Mouse (Mus musculus) heart, adult 8-10 months (tissue): ENCODE data around the gene Bcas3. TPM values are rescaled to one million over a fixed set of nuclear protein-coding genes. Genes with fewer than 3 reads are reported as not detected.
A peak's percentile ranks its signal among the peaks of the same experiment; 100 is the strongest.

Experiments used
- DNase-seq: peaks from one replicate; pipeline ENCODE4 v3.0.0; 2022; ENCODE audit warnings: low spot score
- total RNA-seq, 4 experiments: library from RNA; stranded (reverse); gene quantifications; 2 replicates each; pipeline ENCODE4 v1.2.4; 2022

Bcas3 gene
- total RNA-seq, 4 experiments from 2014 or later, result 35.3 to 44.4 (median 42.9) TPM

GRCm38 (mm10) chr11:85615421-85615820 lies 262.5 kb downstream of the Bcas3 start:
- peak; percentile 86 for DNase-seq

GRCm38 (mm10) chr11:85621486-85621885 lies 268.5 kb downstream of the Bcas3 start:
- no peak for DNase-seq

GRCm38 (mm10) chr11:85621994-85622393 lies 269.0 kb downstream of the Bcas3 start:
- DNase-seq, result no peak

GRCm38 (mm10) chr11:85625206-85625605 lies 272.2 kb downstream of the Bcas3 start:
- no peak for DNase-seq

- DNase-seq, result no peak
Observed at GRCm38 (mm10) chr11:85626846-85627245, 273.9 kb downstream of the Bcas3 start.

GRCm38 (mm10) chr11:85627405-85627804 lies 274.4 kb downstream of the Bcas3 start:
- DNase-seq, result no peak

GRCm38 (mm10) chr11:85628303-85629063 lies 275.5 kb downstream of the Bcas3 start:
- no peak for DNase-seq

GRCm38 (mm10) chr11:85632568-85632981 lies 279.6 kb downstream of the Bcas3 start:
- no peak for DNase-seq

GRCm38 (mm10) chr11:85638696-85639495 lies 285.9 kb downstream of the Bcas3 start:
- DNase-seq, result no peak

- no peak for DNase-seq
Observed at GRCm38 (mm10) chr11:85640659-85641058, 287.7 kb downstream of the Bcas3 start.

GRCm38 (mm10) chr11:85641486-85641885 lies 288.5 kb downstream of the Bcas3 start:
- no peak for DNase-seq

- no peak for DNase-seq
Observed at GRCm38 (mm10) chr11:85642591-85642990, 289.6 kb downstream of the Bcas3 start.

GRCm38 (mm10) chr11:85643025-85643424 lies 290.1 kb downstream of the Bcas3 start:
- DNase-seq, result no peak

GRCm38 (mm10) chr11:85643479-85644000 lies 290.6 kb downstream of the Bcas3 start:
- no peak for DNase-seq

- DNase-seq, result no peak
Observed at GRCm38 (mm10) chr11:85644027-85644747, 291.2 kb downstream of the Bcas3 start.

- no peak for DNase-seq
Observed at GRCm38 (mm10) chr11:85644748-85645060, 291.7 kb downstream of the Bcas3 start.

GRCm38 (mm10) chr11:85645152-85645835 lies 292.3 kb downstream of the Bcas3 start:
- no peak for DNase-seq

GRCm38 (mm10) chr11:85648893-85649292 lies 295.9 kb downstream of the Bcas3 start:
- DNase-seq, result no peak

GRCm38 (mm10) chr11:85649373-85649772 lies 296.4 kb downstream of the Bcas3 start:
- DNase-seq, result no peak

- no peak for DNase-seq
Observed at GRCm38 (mm10) chr11:85657471-85657870, 304.5 kb downstream of the Bcas3 start.

- no peak for DNase-seq
Observed at GRCm38 (mm10) chr11:85660304-85660703, 307.3 kb downstream of the Bcas3 start.
